Comparison of ENCODE assay signal across 9 mouse cellular contexts in the genomic region with DNA sequence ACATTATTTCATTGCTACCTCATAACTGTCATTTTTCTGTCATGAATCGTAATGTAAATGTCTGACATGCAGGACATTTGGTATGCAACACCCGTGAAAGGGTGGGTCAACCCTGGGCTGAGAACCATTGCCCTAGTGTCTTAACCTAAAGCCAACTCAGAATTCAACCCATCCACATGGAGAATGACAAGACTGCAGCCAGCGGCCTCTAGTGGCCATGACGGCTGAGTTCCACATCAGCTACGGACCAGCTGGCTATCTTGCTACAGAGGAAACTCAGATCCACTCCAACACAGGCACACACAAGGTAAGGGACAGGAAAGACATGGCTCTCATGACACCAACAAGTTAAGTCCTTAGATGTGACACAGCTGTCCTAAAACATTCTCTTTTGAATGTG. TPM values are rescaled to one million over a fixed set of nuclear protein-coding genes. Genes with fewer than 3 reads are reported as not detected.
A peak's percentile ranks its signal among the peaks of the same experiment; 100 is the strongest.
DNase-seq lines count a peak whose midpoint lies in the region; ATAC-seq and TF ChIP-seq lines count a peak whose summit lies in the region.
"Had no signal": no experiment of that assay in that cellular context is flagged by ENCODE, and none has a peak within 500 bp of the region (broad histone marks: within the 10 kb centered on the region; RNA-seq: fewer than 3 reads in every experiment).

No protein-coding gene starts in this region.

- H3K4me3 ChIP-seq in thymus, adult 2 months (ENCODE audit: control insufficient read depth, insufficient read depth, low read length), result no peak overlapping the region
- H3K4me3 ChIP-seq in intestine, postnatal 0 days (ENCODE audit: low read depth, low read length), result no peak overlapping the region
- no peak overlapping the region for H3K4me3 ChIP-seq in midbrain, embryonic 16.5 days (ENCODE audit: low read depth, low read length)
- H3K4me3 ChIP-seq: embryonic facial prominence, embryonic 13.5 days had no signal

- DNase-seq in thymus, adult 2 months, result peak; percentile 43
- DNase-seq in thymus, adult 18-20 months, result no peak
- DNase-seq in cerebellum, postnatal 25 days, result peak; percentile 66 to 82
- peak; percentile 67 for DNase-seq in gastrocnemius, postnatal 14 days
- DNase-seq in left cerebral cortex, postnatal 25 days (ENCODE audit: low spot score in 2 of 2), result peak; percentile 63 to 75
- DNase-seq in thymus, postnatal 36 days, result peak; percentile 13 to 29

- H3K27ac ChIP-seq in thymus, adult 2 months (ENCODE audit: control insufficient read depth, insufficient read depth, low read length), result no peak overlapping the region
- no peak overlapping the region for H3K27ac ChIP-seq in intestine, postnatal 0 days (ENCODE audit: low read depth, low read length)
- no peak overlapping the region for H3K27ac ChIP-seq in midbrain, embryonic 16.5 days (ENCODE audit: low read length)
- H3K27ac ChIP-seq: embryonic facial prominence, embryonic 13.5 days had no signal

- no peaks in the 10 kb centered on the region for H3K36me3 ChIP-seq in thymus, adult 2 months (ENCODE audit: control insufficient read depth, insufficient read depth, low read length)
- peaks cover 26% of the 10 kb centered on the region; the same call in 1 of the 2 replicates for H3K36me3 ChIP-seq in intestine, postnatal 0 days (ENCODE audit: control insufficient read depth, insufficient read depth)
- peaks cover 3% of the 10 kb centered on the region; the same call in 1 of the 2 replicates for H3K36me3 ChIP-seq in midbrain, embryonic 16.5 days (ENCODE audit: control insufficient read depth, insufficient read depth, low read length)

- H3K4me2 ChIP-seq in intestine, postnatal 0 days (replicated peaks; ENCODE audit: low read depth), result no peak overlapping the region
- no peak overlapping the region for H3K4me2 ChIP-seq in midbrain, embryonic 16.5 days (ENCODE audit: low read length)
- H3K4me2 ChIP-seq: embryonic facial prominence, embryonic 13.5 days had no signal

- peak; percentile 53; the same call in 1 of the 2 replicates for TF ChIP-seq CTCF in thymus, adult 2 months (IDR thresholded peaks at IDR 0.05; ENCODE audit: borderline replicate concordance, control insufficient read depth, extremely low read depth, insufficient read depth, low read length, poor library complexity)
- peak; percentile 96 for TF ChIP-seq CTCF in intestine, postnatal 0 days (IDR thresholded peaks at IDR 0.05; ENCODE audit: low read depth)

- H3K9ac ChIP-seq in intestine, postnatal 0 days (ENCODE audit: low read depth, low read length), result no peak overlapping the region
- H3K9ac ChIP-seq in midbrain, embryonic 16.5 days (ENCODE audit: low read depth, low read length), result no peak overlapping the region
- H3K9ac ChIP-seq: embryonic facial prominence, embryonic 13.5 days had no signal

- intact Hi-C loops in gastrocnemius, postnatal 14 days (cut with DNase I; ENCODE audit: low total_unique reads), result loop anchor here (10.0 kb wide), 1 partner anchor 101 kb away; a partner anchor contains a TSS
- intact Hi-C loops in left cerebral cortex, postnatal 25 days (cut with DNase I), result loop anchor here (2.0 kb wide), 2 partner anchors 93 to 603 kb away; no protein-coding TSS in a partner anchor

- TF ChIP-seq POLR2A in thymus, adult 2 months (IDR thresholded peaks at IDR 0.05; ENCODE audit: control insufficient read depth, extremely low read depth, insufficient read depth, low read length, poor library complexity), result no peak

- H3K4me1 ChIP-seq in thymus, adult 2 months (replicated peaks; ENCODE audit: control insufficient read depth, insufficient read depth, low read length), result no peaks in the 10 kb centered on the region
- H3K4me1 ChIP-seq in intestine, postnatal 0 days (replicated peaks; ENCODE audit: control insufficient read depth, insufficient read depth, low read length), result no peaks in the 10 kb centered on the region
- H3K4me1 ChIP-seq in midbrain, embryonic 16.5 days (ENCODE audit: control insufficient read depth, insufficient read depth, low read length), result no peaks in the 10 kb centered on the region
- H3K4me1 ChIP-seq: embryonic facial prominence, embryonic 13.5 days had no signal

- 42% methylated on average over 5 of the region's 5 CpGs for WGBS in thymus, adult 2 months
- 28% methylated on average over 5 of the region's 5 CpGs for whole genome bisulfite sequencing in intestine, postnatal 0 days
- WGBS in midbrain, embryonic 16.5 days, result 29% methylated on average over 5 of the region's 5 CpGs

- ATAC-seq in intestine, postnatal 0 days, result peak; percentile 19; the same call in 1 of the 2 replicates
- peak; percentile 61 for ATAC-seq in midbrain, embryonic 16.5 days

- no peaks in the 10 kb centered on the region for H3K27me3 ChIP-seq in thymus, adult 2 months (ENCODE audit: control insufficient read depth, insufficient read depth, low read length)
- H3K27me3 ChIP-seq in intestine, postnatal 0 days (replicated peaks; ENCODE audit: control insufficient read depth, insufficient read depth, low read length), result no peaks in the 10 kb centered on the region
- H3K27me3 ChIP-seq in midbrain, embryonic 16.5 days (ENCODE audit: control insufficient read depth, insufficient read depth, low read depth, low read length), result no peaks in the 10 kb centered on the region
- H3K27me3 ChIP-seq: embryonic facial prominence, embryonic 13.5 days had no signal

- no peaks in the 10 kb centered on the region for H3K9me3 ChIP-seq in intestine, postnatal 0 days (ENCODE audit: control insufficient read depth)
- no peaks in the 10 kb centered on the region for H3K9me3 ChIP-seq in midbrain, embryonic 16.5 days (replicated peaks; ENCODE audit: control insufficient read depth, low read length, poor library complexity, severe bottlenecking)
- H3K9me3 ChIP-seq: embryonic facial prominence, embryonic 13.5 days had no signal

RNA-seq across cellular contexts. Expression of a gene that starts 9.5 kb away (rescaled TPM):
- 20.7 and 25.3 TPM in 2 replicates for polyA plus RNA-seq in thymus, adult 2 months (2012; rRNA removed)
- 10 to 100 TPM; 22.4 to 26.8 TPM for total RNA-seq in gastrocnemius, postnatal 14 days (2021)
- polyA plus RNA-seq in intestine, postnatal 0 days (2015; fragmentation: Nextera tagmentation; extraction: Ambion mirVana), result 20.1 and 22.1 TPM in 2 replicates
- total RNA-seq in left cerebral cortex, postnatal 25 days (2021), result 10 to 100 TPM; 40.0 to 42.4 TPM
- 60.7 and 64.4 TPM in 2 replicates for polyA plus RNA-seq in midbrain, embryonic 16.5 days (2015; fragmentation: Nextera tagmentation; extraction: Ambion mirVana)

Comparison
In these comparisons a context has a peak if more than half of its experiments do, and no peak if none do; other contexts are left out.
1. DNase-seq: peak in thymus, adult 2 months (single experiment), cerebellum, postnatal 25 days (2 of 2), gastrocnemius, postnatal 14 days (single experiment), left cerebral cortex, postnatal 25 days (2 of 2) and thymus, postnatal 36 days (2 of 2); none in thymus, adult 18-20 months (0 of 2).